Comparison of ENCODE assay signal across 15 mouse cellular contexts in the genomic region with DNA sequence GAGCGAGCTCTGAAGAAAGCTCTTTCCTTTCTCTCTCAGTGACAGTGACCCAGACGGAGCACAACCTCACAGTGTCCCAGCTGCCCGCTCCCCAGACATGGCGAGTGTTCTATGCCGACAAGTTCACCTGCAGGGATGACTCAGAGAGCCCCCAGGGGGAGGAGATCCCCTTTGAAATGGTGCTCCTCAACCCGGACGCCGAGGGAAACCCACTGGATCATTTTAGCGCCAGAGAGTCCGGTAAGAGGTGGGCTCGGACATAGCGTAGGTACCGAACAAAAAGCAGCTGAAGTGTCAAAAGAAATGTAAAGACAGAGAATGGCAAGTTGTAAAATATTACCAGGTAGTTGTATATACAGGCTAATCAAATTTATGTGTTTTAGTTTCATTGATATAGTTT.
"Had no signal": no experiment of that assay in that cellular context is flagged by ENCODE, and none has a peak within 500 bp of the region (broad histone marks: within the 10 kb centered on the region; RNA-seq: fewer than 3 reads in every experiment).

No protein-coding gene starts in this region.

- H3K9ac ChIP-seq: neural tube, embryonic 13.5 days; neural tube, embryonic 15.5 days; stomach, embryonic 15.5 days had no signal

- H3K4me2 ChIP-seq: neural tube, embryonic 13.5 days; neural tube, embryonic 15.5 days; stomach, embryonic 15.5 days had no signal

- DNase-seq: right cerebral cortex, adult 18-20 months; right cerebral cortex, postnatal 14 days; right cerebral cortex, postnatal 25 days; right cerebral cortex, postnatal 4 days; spleen, adult 18-20 months; thymus, adult 18-20 months; thymus, adult 2 months; thymus, postnatal 14 days; thymus, postnatal 25 days; thymus, postnatal 36 days; thymus, postnatal 4 days had no signal

- H3K27ac ChIP-seq: neural tube, embryonic 13.5 days; neural tube, embryonic 15.5 days; stomach, embryonic 15.5 days; stomach, postnatal 0 days had no signal

- H3K4me3 ChIP-seq: neural tube, embryonic 13.5 days; neural tube, embryonic 15.5 days; stomach, embryonic 15.5 days had no signal

- H3K4me1 ChIP-seq: neural tube, embryonic 13.5 days; neural tube, embryonic 15.5 days; stomach, embryonic 15.5 days had no signal

- H3K27me3 ChIP-seq: neural tube, embryonic 13.5 days; neural tube, embryonic 15.5 days; stomach, embryonic 15.5 days had no signal

- H3K9me3 ChIP-seq: neural tube, embryonic 13.5 days; neural tube, embryonic 15.5 days; stomach, embryonic 15.5 days had no signal
